8 mouse cellular contexts compared by ENCODE assay signal in the genomic region with DNA sequence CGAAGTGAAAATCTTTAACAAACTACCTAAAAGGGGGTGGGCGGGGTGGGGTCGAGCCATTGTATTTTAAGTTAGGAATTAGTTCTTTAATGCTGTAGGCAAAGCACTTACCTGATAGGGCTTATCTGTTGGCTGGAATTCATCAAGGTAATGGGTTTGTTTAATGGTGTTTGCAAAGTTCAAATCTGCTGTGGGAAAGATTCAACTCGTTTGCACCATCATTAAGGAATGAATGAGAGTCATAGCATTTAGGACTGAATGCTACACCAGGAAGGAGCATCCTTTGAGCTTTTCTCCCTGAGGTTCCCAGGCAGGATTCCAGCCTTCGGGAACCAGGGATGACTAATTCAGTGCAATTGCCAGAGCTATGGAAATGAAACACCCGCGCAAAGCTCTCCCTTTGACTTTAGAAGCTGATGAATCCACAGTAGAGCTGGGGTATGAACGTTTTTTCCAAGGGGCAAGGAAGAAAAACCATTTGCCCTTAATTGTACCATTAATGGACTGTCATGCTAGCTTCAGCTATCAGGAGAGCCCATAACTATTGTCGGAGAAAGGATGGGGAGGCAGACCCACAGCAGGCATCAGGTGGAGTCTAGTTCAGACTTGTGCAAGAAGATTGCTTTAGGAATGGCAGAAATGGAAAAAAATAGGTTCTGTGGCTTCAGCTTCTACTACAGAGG. TPM values are rescaled to one million over a fixed set of nuclear protein-coding genes. Genes with fewer than 3 reads are reported as not detected.
A peak's percentile ranks its signal among the peaks of the same experiment; 100 is the strongest.
DNase-seq lines count a peak whose midpoint lies in the region; ATAC-seq lines count a peak whose summit lies in the region.

No protein-coding gene starts in this region.

- WGBS in liver, embryonic 11.5 days, result 18% methylated on average over 9 of the region's 9 CpGs
- 13% methylated on average over 9 of the region's 9 CpGs for WGBS in forebrain, embryonic 11.5 days
- 12% methylated on average over 9 of the region's 9 CpGs for WGBS in hindbrain, embryonic 16.5 days
- WGBS in midbrain, embryonic 11.5 days, result 15% methylated on average over 9 of the region's 9 CpGs

- no peaks in the 10 kb centered on the region for H3K36me3 ChIP-seq in liver, embryonic 11.5 days (ENCODE audit: control insufficient read depth, insufficient read depth, low read length)
- H3K36me3 ChIP-seq in forebrain, embryonic 11.5 days (ENCODE audit: control insufficient read depth, insufficient read depth, low read length), result no peaks in the 10 kb centered on the region
- no peaks in the 10 kb centered on the region for H3K36me3 ChIP-seq in hindbrain, embryonic 16.5 days (ENCODE audit: control insufficient read depth, insufficient read depth, low read length)
- no peaks in the 10 kb centered on the region for H3K36me3 ChIP-seq in midbrain, embryonic 11.5 days (ENCODE audit: control insufficient read depth, insufficient read depth, low read length)

- no peak for DNase-seq in liver, embryonic 11.5 days (ENCODE audit: low spot score)
- no peak for DNase-seq in liver
- DNase-seq in forebrain, embryonic 11.5 days (ENCODE audit: low spot score), result no peak
- peak; percentile 87 for DNase-seq in midbrain, embryonic 11.5 days (ENCODE audit: low spot score, missing footprints)
- DNase-seq in B cell, adult 2 months, result no peak

- no peak overlapping the region for H3K9ac ChIP-seq in liver, embryonic 11.5 days (ENCODE audit: low read depth, low read length)
- H3K9ac ChIP-seq in forebrain, embryonic 11.5 days (ENCODE audit: low read length), result no peak overlapping the region
- H3K9ac ChIP-seq in hindbrain, embryonic 16.5 days (ENCODE audit: low read depth, low read length), result no peak overlapping the region
- no peak overlapping the region for H3K9ac ChIP-seq in midbrain, embryonic 11.5 days (ENCODE audit: low read length)

- H3K27ac ChIP-seq in liver, embryonic 11.5 days (ENCODE audit: low read depth, low read length), result no peak overlapping the region
- no peak overlapping the region for H3K27ac ChIP-seq in forebrain, embryonic 11.5 days (ENCODE audit: low read depth, low read length)
- H3K27ac ChIP-seq in hindbrain, embryonic 16.5 days (ENCODE audit: low read depth, low read length), result no peak overlapping the region
- H3K27ac ChIP-seq in midbrain, embryonic 11.5 days (ENCODE audit: low read depth, low read length), result no peak overlapping the region

- peak overlapping the region; percentile 44; the same call in 1 of the 2 replicates for H3K4me3 ChIP-seq in liver, embryonic 11.5 days (ENCODE audit: low read depth, low read length)
- H3K4me3 ChIP-seq in forebrain, embryonic 11.5 days (ENCODE audit: low read depth, low read length), result peak overlapping the region; percentile 29
- peak overlapping the region; percentile 36; the same call in 1 of the 2 replicates for H3K4me3 ChIP-seq in hindbrain, embryonic 16.5 days (ENCODE audit: low read length)
- peak overlapping the region; percentile 26 for H3K4me3 ChIP-seq in midbrain, embryonic 11.5 days (ENCODE audit: low read depth, low read length)

- ATAC-seq in liver, embryonic 11.5 days (replicated peaks; ENCODE audit: low FRiP score), result no peak
- no peak for ATAC-seq in forebrain, embryonic 11.5 days (replicated peaks; ENCODE audit: low FRiP score)
- no peak for ATAC-seq in hindbrain, embryonic 16.5 days
- no peak for ATAC-seq in midbrain, embryonic 11.5 days (ENCODE audit: low FRiP score)
- no peak for ATAC-seq in erythroid progenitor cell, adult 5-6 weeks (replicated peaks; ENCODE audit: low FRiP score, poor library complexity, severe bottlenecking)
- no peak for ATAC-seq in cerebellum, adult (ENCODE audit: insufficient number of reproducible peaks, low FRiP score, low TSS enrichment)

- no peaks in the 10 kb centered on the region for H3K9me3 ChIP-seq in liver, embryonic 11.5 days (ENCODE audit: control insufficient read depth, low read length)
- H3K9me3 ChIP-seq in forebrain, embryonic 11.5 days (ENCODE audit: control insufficient read depth, low read length), result no peaks in the 10 kb centered on the region; the same call in 1 of the 2 replicates
- H3K9me3 ChIP-seq in hindbrain, embryonic 16.5 days (ENCODE audit: control insufficient read depth, low read length), result no peaks in the 10 kb centered on the region
- no peaks in the 10 kb centered on the region for H3K9me3 ChIP-seq in midbrain, embryonic 11.5 days (ENCODE audit: control insufficient read depth, low read length)

- no peaks in the 10 kb centered on the region; the same call in 1 of the 2 replicates for H3K4me1 ChIP-seq in liver, embryonic 11.5 days (replicated peaks; ENCODE audit: control insufficient read depth, insufficient read depth, low read length)
- peaks cover 3% of the 10 kb centered on the region; the same call in 1 of the 2 replicates for H3K4me1 ChIP-seq in forebrain, embryonic 11.5 days (replicated peaks; ENCODE audit: control insufficient read depth, insufficient read depth, low read length)
- peaks cover 10% of the 10 kb centered on the region for H3K4me1 ChIP-seq in hindbrain, embryonic 16.5 days (ENCODE audit: control insufficient read depth, insufficient read depth, low read depth, low read length)
- H3K4me1 ChIP-seq in midbrain, embryonic 11.5 days (ENCODE audit: control insufficient read depth, insufficient read depth, low read length), result peaks cover 10% of the 10 kb centered on the region

- H3K4me2 ChIP-seq in liver, embryonic 11.5 days, result peak overlapping the region; percentile 72
- H3K4me2 ChIP-seq in forebrain, embryonic 11.5 days (ENCODE audit: low read depth, low read length, severe bottlenecking), result peak overlapping the region; percentile 57
- H3K4me2 ChIP-seq in hindbrain, embryonic 16.5 days (ENCODE audit: low read length), result peak overlapping the region; percentile 67
- peak overlapping the region; percentile 57 for H3K4me2 ChIP-seq in midbrain, embryonic 11.5 days

- H3K27me3 ChIP-seq in liver, embryonic 11.5 days (replicated peaks; ENCODE audit: control insufficient read depth, insufficient read depth, low read length), result peaks cover 25% of the 10 kb centered on the region
- H3K27me3 ChIP-seq in forebrain, embryonic 11.5 days (ENCODE audit: control insufficient read depth, insufficient read depth, low read length), result peaks cover 11% of the 10 kb centered on the region
- H3K27me3 ChIP-seq in hindbrain, embryonic 16.5 days (replicated peaks; ENCODE audit: control insufficient read depth, insufficient read depth, low read length), result 0 out of 2 replicates have a peak, but pooled peaks cover 3% of the 10 kb centered on the region
- H3K27me3 ChIP-seq in midbrain, embryonic 11.5 days (ENCODE audit: control insufficient read depth, insufficient read depth, low read length), result peaks cover 10% of the 10 kb centered on the region

RNA-seq across cellular contexts. Expression of a gene that starts 57.3 kb away (rescaled TPM):
- polyA plus RNA-seq in liver, embryonic 11.5 days (2014; fragmentation: Nextera tagmentation; extraction: Ambion mirVana), result 55.7 and 55.9 TPM in 2 replicates
- 4.1 and 5.0 TPM in 2 replicates for polyA plus RNA-seq in forebrain, embryonic 11.5 days (2014; fragmentation: Nextera tagmentation; extraction: Ambion mirVana)
- polyA plus RNA-seq in hindbrain, embryonic 16.5 days (2015; fragmentation: Nextera tagmentation; extraction: Ambion mirVana), result 2.7 and 3.9 TPM in 2 replicates
- polyA plus RNA-seq in midbrain, embryonic 11.5 days (2014; fragmentation: Nextera tagmentation; extraction: Ambion mirVana), result 5.5 and 6.2 TPM in 2 replicates
- 3.2 and 5.4 TPM in 2 replicates for total RNA-seq in erythroid progenitor cell, adult 5-6 weeks (2015; ENCODE audit: low replicate concordance)
- total RNA-seq in erythroid progenitor cell, adult 5-6 weeks (2017; ENCODE audit: low replicate concordance), result 1.9 and 9.6 TPM in 2 replicates
